Mouse (Mus musculus) liver, embryonic 14 days (tissue): ENCODE results near the gene Acot4. TPM values are rescaled to one million over a fixed set of nuclear protein-coding genes. Genes with fewer than 3 reads are reported as not detected.

ENCODE experiments used
- polyA plus RNA-seq: library from polyadenylated mRNA; depleted of rRNA; stranded (reverse); fragments of >200 nt; gene quantifications from 2 replicates; pipeline ENCODE4 v1.2.3, GENCODE M21; 2012; rRNA removed

Gene Acot4
- polyA plus RNA-seq, result 4.4 and 5.2 TPM in 2 replicates

DNA sequence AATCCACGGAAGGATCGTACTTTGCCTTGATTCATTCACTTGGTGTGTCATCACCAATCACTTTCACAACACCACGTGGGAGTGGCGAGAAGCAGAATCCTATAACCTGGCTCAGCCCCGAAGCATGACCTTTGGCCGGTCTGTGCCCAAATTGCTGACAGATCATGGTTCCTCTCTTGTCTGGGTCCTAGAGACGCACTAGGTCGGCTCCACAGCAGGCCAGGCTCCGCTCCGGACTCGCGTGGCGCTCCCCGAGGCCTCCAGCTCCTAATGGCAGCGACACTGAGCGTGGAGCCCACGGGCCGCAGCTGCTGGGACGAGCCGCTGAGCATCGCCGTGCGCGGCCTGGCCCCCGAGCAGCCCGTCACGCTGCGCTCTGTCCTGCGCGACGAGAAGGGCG lies at the start of gene Acot4:
Gene Acot4 (plus strand): TSS at position 139 of the 400 bp plus-strand sequence.

DNA sequence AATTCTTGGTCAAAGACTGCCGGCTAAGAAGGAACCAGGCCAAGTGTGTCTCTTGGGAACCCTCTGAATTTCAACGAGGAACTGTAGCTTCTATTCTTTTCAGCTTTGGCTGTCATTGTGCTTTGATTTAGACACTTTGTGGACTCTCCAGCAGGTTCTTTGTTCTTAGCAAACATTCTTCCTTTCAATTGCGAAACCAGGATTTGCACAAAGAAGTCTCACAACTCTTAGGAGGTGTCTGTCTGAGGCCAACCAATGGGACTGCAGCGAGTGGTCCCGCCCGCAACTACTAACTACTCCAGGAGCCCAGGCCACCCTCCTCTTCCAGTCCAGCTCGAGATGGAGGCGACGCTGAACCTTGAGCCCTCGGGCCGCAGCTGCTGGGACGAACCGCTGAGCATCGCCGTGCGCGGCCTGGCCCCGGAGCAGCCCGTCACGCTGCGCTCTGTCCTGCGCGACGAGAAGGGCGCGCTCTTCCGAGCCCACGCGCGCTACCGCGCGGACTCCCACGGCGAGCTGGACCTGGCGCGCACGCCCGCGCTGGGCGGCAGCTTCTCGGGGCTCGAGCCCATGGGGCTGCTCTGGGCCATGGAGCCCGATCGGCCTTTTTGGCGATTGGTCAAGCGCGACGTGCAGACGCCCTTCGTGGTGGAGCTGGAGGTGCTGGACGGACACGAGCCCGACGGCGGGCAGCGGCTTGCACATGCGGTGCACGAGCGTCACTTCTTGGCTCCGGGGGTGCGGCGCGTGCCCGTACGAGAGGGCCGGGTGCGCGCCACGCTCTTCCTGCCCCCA lies 28.8 kb upstream of the Acot4 start, which contains the start of gene Acot1:
Gene Acot1 (plus strand): TSS at position 320 of the 795 bp plus-strand sequence.

DNA sequence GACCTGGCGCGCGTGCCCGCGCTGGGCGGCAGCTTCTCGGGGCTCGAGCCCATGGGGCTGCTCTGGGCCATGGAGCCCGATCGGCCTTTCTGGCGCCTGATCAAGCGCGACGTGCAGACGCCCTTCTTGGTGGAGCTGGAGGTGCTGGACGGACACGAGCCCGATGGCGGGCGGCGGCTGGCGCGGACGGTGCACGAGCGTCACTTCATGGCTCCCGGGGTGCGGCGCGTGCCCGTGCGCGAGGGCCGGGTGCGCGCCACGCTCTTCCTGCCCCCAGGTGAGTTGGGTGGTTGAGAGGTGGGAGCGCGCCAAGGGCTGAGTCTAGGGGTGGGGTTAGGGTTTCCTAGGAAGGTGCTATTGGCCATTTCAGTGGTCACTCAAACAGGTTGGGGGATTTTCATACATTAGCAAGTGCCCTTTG lies 522 bp downstream of the Acot4 start, which contains the start of gene Gm49366:
Gene Gm49366 (plus strand): TSS at position 245 of the 421 bp plus-strand sequence.

DNA sequence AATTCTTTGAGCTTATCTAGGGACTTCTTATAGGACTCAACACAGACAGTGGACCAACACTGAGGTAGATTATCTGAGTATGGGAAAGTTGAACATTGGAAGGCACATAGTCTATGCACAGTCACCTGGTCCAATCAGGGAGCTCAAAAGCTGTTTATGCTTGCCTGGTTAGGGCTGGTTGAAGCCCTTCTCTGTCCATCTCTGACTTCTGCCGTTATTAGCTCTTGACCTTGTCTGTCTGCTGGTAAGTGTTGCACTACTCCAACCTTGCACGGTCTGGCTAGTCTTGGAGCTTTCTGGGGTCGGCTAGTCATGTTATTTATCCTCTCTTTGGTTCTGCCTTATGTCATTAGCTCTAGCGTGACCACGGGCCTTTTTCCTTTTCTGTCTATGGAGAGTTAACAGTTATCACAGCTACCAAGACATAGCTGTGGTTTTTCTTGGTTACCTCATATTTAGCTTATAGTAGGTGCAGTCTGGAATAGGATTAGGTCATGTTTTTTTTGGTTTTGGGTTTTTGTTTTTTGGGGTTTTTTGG lies 13.8 kb downstream of the Acot4 start, which contains the start of gene Acot3:
Gene Acot3 (plus strand): TSS at position 208 of the 538 bp plus-strand sequence.

DNA sequence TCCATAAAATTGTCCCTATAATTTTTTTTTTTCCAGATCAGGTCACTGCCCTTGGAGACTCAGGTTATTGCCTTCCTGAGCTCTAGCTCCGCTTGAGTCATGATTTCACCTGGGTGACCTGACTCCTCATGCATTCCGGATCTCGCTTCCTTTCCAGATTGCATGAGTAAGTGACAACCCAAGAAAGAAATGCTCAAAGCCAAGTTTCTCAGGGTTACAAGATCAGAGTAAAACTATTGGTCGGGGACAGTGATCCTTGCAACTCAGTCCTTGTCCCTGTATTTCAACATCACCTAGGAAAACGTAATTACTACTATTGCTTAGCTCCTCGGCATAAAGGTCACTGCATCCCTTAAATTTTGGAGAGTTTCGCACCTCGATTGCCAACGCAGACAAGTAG lies 30.8 kb downstream of the Acot4 start, which contains the start of gene Acot5:
Gene Acot5 (plus strand): TSS at position 340 of the 400 bp plus-strand sequence.

Other genes starting within 250 kb of the Acot4 start
- gene Numb, start 116.4 kb upstream of the Acot4 start, polyA plus RNA-seq, result 11.8 and 13.5 TPM in 2 replicates
- 6.0 and 7.4 TPM in 2 replicates for gene Riox1, start 87.8 kb upstream of the Acot4 start, polyA plus RNA-seq
- not detected in 2 replicates for gene Heatr4, start 53.5 kb upstream of the Acot4 start, polyA plus RNA-seq
- 2.5 and 3.4 TPM in 2 replicates for gene Acot2, start 50.5 kb upstream of the Acot4 start, polyA plus RNA-seq
- gene Acot1, start 28.9 kb upstream of the Acot4 start, polyA plus RNA-seq, result 11.4 and 16.9 TPM in 2 replicates
- gene Gm49366, start 556 bp downstream of the Acot4 start, polyA plus RNA-seq, result not detected in 2 replicates
- 2.4 and 2.8 TPM in 2 replicates for gene Acot3, start 13.8 kb downstream of the Acot4 start, polyA plus RNA-seq
- not detected in 2 replicates for gene Acot5, start 30.9 kb downstream of the Acot4 start, polyA plus RNA-seq
- 0.87 and 0.93 TPM in 2 replicates for gene Acot6, start 62.3 kb downstream of the Acot4 start, polyA plus RNA-seq
- 0.40 and 0.42 TPM in 2 replicates for gene Dnal1, start 76.0 kb downstream of the Acot4 start, polyA plus RNA-seq
- gene Pnma1, start 110.1 kb downstream of the Acot4 start, polyA plus RNA-seq, result 0.12 TPM in 2 replicates
- 3.6 and 4.5 TPM in 2 replicates for gene Elmsan1, start 180.5 kb downstream of the Acot4 start, polyA plus RNA-seq
- 13.1 and 14.9 TPM in 2 replicates for gene Ptgr2, start 246.9 kb downstream of the Acot4 start, polyA plus RNA-seq